Mouse (Mus musculus) lung, postnatal 36 days (tissue): ENCODE results near the gene Thoc7.
A peak's percentile ranks its signal among the peaks of the same experiment; 100 is the strongest.
"Not testable (repeated sequence)": the region's sequence is repeated elsewhere in the genome, so short reads cannot be mapped to it uniquely, and the experiment has no call there.

Experiments used
- DNase-seq: peaks from one replicate; pipeline ENCODE4 v3.0.0; 2022; ENCODE audit warnings: mixed read lengths

Thoc7 gene

GRCm38 (mm10) chr14:13961401-13962112, at the start of gene Thoc7, which contains the start of gene Atxn7:
Gene Thoc7 (minus strand): TSS chr14:13961852.
Gene Atxn7 (plus strand): TSS chr14:13961440.
- peak; percentile 30 for DNase-seq

- DNase-seq = peak; percentile 35
Measured at GRCm38 (mm10) chr14:14009712-14010111, 48.1 kb upstream of the Thoc7 start.

GRCm38 (mm10) chr14:14002771-14003170, 41.1 kb upstream of the Thoc7 start:
- DNase-seq = no peak

- no peak for DNase-seq
Measured at GRCm38 (mm10) chr14:13995206-13996097, 33.8 kb upstream of the Thoc7 start.

DNA sequence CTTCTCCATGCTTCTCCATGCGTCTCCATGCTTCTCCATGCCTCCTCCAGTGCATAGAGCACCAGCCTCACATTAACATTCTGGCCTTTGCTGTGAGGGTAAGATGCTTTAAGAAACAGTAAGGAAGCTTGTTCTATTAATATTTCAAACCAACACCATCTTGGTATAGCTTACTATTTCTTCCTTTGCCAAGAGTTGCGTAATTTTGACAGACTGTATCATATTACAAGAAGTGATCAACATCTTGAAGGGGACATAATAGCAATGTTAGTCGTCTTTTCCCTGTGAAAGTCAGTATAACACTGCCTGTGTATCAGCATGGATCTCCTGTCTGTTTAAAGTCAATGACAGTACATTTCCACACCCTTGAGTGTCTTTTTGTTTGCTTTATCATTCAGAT, 29.1 kb upstream of the Thoc7 start:
- DNase-seq = no peak

- DNase-seq = no peak
Measured at GRCm38 (mm10) chr14:13988397-13988796, 26.7 kb upstream of the Thoc7 start.

DNA sequence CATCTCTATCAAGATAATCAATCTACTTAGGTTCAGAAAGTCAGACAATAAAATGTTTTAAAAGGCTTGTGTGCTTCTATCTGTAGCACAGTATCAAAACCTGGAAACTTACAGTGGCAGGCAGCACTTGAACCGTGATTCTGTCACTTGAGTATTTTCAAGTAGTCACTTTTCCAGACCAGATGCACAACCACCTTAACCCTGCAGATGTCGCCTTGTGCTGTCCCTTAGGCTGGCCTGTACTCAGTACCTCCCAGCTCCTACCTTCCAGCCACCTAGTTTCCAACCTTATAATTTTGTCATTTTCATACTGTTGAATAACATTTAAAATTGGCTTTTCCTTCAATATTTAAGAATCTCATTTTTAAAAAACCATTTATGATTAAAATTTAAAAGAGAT, 20.5 kb upstream of the Thoc7 start:
- DNase-seq = peak; percentile 60

DNA sequence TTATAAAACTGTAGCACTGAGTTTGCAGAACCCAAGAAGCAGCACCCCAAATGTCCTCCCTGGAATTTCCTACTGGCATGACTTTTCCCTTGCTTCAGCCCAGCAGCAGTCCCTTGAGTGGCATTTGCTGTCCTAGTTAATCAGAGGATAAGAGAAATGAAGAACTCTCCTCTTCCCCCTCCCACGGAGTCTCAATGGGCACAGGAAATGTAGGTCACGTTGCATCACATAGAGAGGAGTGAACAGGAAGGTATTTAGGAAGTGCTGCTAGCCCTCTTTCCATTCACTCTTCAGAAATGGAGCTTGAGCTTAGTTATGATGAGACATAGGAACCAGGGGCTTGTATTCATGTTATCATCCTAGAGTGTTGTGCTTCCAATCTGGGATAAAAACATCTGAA, 19.6 kb upstream of the Thoc7 start:
- peak; percentile 36 for DNase-seq

- no peak for DNase-seq
Measured at GRCm38 (mm10) chr14:13977498-13977897, 15.8 kb upstream of the Thoc7 start.

GRCm38 (mm10) chr14:13971644-13972234, 10.1 kb upstream of the Thoc7 start:
- no peak for DNase-seq

GRCm38 (mm10) chr14:13970513-13970912, 8.9 kb upstream of the Thoc7 start:
- DNase-seq = no peak

- DNase-seq = no peak
Measured at GRCm38 (mm10) chr14:13968476-13968875, 6.8 kb upstream of the Thoc7 start.

- DNase-seq = no peak
Measured at GRCm38 (mm10) chr14:13967607-13968006, 6.0 kb upstream of the Thoc7 start.

GRCm38 (mm10) chr14:13963527-13963926, 1.9 kb upstream of the Thoc7 start:
- DNase-seq = no peak

- no peak for DNase-seq
Measured at GRCm38 (mm10) chr14:13962476-13962875, 824 bp upstream of the Thoc7 start.

- DNase-seq = peak; percentile 63
Measured at GRCm38 (mm10) chr14:13960482-13961325, 948 bp downstream of the Thoc7 start.

DNA sequence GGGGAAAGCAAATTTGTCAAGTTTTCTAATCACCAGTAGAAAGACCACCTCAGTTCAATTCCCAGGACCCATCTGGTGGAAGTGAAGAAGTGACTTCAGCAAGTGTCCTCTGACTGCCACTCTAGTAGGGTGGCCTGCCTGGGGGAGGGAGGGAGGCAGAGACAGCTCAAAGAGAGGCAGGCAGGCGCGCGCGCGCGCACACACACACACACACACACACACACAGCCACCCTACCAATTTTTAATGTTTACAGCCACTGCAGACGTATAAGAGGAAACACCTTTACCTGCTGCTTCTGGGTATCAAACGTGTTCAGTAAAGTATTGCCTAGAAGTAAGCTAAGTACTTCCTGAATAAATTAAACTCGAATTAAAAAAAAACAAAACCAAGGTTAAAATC, 1.6 kb downstream of the Thoc7 start:
- peak; percentile 47 for DNase-seq

DNA sequence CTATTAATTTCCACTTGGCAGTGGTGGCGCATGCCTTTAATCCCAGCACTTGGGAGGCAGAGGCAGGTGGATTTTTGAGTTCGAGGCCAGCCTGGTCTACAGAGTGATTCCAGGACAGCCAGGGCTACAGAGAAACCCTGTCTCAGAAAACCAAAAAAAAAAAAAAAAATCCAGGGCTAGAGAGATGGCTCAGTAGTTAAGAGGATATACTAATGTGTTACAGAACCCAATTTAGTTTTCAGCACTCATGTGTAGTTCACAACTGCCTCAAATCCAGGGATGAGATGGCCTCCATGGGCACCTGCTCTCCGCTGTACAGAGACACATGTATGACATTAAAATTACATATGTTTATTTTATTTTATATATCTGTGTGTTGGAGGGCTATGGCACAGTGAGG, 9.5 kb downstream of the Thoc7 start:
- DNase-seq = not testable (repeated sequence)

DNA sequence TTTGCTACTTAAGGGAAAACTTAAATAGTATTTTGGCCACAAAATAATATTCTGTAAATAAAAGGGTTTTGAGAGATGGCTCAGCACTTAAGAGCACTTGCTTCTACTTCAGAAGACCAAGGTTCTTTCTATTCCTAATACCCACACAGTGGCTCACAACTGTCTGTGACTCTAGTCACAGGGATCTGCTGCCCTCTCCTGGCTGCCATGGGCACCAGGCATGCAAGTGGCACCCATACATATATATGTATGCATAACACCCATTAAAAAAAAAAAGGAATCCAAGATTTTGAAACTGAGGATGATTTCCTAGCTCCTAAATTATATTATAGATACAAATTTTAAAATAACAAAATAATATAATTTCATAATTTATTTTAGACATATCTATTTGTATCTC, 11.3 kb downstream of the Thoc7 start:
- DNase-seq = peak; percentile 44

- DNase-seq = no peak
Measured at GRCm38 (mm10) chr14:13948345-13948744, 13.3 kb downstream of the Thoc7 start.

GRCm38 (mm10) chr14:13944686-13945085, 17.0 kb downstream of the Thoc7 start:
- no peak for DNase-seq

DNA sequence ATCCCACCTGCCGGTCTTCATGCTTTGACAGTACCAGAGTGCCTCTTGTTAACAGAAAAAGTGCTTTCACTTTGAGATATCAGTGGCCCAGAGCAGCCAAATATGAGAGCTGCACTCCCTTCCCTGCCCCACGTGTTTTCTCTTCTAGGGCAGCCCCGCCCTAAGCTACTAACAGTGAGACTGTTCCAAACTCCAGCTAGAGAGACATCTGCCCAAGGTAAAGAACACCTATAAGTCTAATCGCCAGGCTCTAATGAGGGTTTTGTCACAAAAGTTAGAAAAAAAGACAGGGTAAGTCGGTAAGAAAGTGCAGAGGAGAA, 27.6 kb downstream of the Thoc7 start:
- no peak for DNase-seq
